Mouse (Mus musculus): ENCODE results near the gene Borcs5.

Gene Borcs5

DNA sequence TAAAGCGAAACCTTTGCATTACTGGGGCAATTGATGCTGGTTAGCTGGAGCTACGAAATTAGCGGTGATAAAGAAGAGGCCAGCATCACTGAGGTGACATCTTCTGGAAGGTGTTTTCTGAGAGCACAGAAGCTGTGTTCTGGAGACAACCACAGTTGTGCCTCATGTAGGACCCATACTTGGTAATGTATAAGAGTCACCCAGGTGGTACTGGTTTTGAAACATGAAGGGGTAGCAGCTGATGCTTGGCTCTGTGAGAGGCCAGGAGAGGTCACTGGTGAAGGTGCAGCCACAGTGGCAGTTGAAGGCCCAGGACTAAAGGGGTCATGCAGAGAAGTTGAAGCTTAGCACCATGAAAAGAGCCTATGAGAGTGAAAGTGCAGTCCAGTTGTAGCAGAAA is at the start of gene Borcs5:
TSS of gene Borcs5 (plus strand) at position 301 of the 400 bp plus-strand sequence.
- no peak for DNase-seq (ENCODE audit: low spot score in 2 of 2)

DNA sequence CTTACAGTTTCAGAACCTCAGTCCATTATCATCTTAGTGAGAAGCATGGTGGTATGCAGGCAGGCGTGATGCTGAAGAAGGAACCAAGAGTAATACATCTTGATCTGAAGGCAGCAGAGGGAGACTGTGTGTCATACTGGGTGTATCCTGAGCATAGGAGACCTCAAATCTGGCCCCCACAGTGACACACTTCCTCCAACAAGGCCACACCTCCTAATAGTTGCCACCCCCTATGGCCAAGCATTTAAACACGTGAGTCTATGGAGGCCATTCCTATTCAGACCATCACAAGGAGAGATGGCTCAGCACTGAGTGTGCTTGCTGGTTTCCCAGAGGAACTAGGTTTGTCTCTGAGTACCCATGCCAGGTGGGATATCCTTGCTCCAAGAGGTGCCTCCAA is 47.7 kb upstream of the Borcs5 start:
- no peak for DNase-seq (ENCODE audit: low spot score in 2 of 2)

DNA sequence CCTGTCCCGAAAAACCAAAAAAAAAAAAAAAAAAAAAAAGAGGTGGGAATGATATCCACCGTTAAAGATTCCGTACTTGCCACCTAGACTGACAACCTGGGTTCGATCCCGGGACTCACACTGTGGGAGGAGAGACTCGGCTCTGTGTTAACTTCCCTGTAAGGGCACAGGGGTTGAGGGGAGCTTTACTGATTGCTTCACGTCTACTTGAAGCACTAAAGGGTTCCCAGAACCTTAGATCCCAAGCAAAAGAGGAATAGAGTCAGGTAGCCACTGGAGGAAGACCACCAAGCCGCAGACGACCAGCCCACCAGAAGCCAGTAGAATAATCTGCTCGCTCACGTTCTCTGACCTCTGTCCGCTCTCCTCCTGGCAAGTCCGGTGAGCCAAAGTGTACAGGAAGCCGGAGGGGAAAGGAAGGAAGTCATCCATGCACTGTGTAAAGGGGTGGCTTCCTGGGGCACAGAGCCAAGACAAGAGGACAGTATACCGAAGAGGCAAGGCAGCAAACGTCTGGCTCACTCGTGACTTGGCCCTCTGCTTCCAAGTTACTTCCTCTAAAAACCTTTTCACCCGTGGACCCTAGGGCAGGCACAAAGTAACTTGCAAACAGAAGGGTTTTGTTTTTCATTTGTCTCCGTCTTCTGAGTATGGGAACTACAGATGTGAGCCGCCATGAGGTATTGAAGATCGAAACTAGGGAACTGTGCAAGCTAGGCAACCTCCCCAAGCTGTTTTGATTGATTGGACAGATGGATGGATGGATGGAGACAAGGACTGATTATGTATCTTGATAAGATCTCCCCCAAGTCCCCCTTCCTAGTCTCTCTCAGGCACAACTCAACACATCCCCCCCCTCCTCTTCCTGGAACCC is 44.5 kb upstream of the Borcs5 start:
- no peak for DNase-seq (ENCODE audit: low spot score in 2 of 2)

DNA sequence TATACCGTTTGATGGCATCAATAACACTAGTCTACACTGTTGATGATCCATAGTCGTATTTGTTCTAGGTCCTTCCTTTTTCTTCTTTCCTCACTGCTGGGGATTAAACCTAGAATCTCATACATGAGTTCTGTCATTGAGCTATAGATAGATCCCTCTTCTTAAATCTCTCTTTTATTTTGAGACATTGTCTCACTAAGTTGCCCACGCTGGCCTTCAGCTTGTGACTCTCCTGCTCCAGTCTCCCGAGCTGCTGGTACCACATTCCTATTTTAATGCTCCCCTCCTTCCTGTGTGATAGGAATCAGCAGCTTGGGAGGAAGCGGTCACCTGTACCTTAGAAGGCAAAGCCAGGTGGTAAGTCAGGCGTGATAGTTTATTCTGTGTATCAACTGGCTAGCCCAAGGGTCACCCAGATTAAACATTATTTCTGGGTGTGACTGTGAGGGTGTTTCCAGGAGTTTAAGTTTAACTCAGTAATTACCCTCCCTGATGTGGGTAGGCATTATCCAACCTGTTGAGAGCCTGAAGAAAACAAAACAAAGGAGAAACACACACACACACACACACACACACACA is 41.6 kb upstream of the Borcs5 start:
- no peak for DNase-seq (ENCODE audit: low spot score in 2 of 2)

GRCm38 (mm10) chr6:134599239-134599638 is 40.1 kb upstream of the Borcs5 start:
- DNase-seq (ENCODE audit: low spot score in 2 of 2): no peak

GRCm38 (mm10) chr6:134601130-134601529 is 38.2 kb upstream of the Borcs5 start:
- DNase-seq (ENCODE audit: low spot score in 2 of 2): no peak

DNA sequence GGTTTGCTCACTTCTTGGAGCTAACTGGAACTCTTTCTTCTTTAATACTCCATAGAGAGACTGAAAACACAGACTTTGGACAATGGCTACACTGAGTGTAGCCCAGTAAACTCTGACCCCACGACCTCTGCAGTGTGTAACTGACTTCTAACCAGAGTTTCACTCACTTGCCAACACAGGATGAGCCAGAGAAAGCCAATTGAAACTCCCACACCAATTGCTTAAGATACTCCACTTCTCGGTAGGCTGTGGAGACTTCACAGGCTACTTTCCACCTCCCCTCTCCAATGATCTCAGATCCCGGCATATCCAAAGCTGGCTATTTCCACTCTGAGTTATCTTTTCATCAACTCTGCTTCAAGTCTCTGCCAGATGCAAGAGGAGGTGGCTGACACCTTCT is 37.5 kb upstream of the Borcs5 start:
- DNase-seq (ENCODE audit: low spot score in 2 of 2): no peak

DNA sequence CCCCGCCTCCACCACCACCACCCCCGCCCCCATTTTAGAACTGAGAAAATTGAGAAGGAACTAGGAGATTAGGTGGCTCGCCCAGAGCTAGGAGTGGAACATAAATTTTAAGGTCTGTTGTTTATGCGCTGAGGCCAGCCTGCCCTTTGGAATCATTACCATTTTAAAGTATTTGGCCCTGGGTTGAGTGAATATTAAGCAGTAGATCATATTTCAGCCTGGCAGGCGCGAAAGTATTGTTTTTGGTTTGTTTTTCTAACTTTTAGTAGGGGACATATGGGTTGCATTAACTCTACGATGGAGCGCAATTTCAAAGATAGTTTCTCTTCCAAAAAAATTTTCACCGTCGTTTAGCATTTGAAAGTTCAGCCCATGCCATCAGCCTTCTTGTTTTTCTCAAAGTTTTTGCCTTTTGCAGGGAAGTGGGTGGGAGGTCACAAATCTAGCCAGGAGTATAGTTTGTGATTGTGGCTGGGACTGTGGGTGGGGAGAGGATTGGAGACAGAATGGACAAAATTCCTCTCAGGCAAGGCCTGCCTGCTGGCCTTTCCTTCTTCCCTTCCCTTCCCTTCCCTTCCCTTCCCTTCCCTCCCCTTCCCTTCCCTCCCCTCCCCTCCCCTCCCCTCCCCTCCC is 36.8 kb upstream of the Borcs5 start:
- DNase-seq (ENCODE audit: low spot score in 2 of 2): no peak

DNA sequence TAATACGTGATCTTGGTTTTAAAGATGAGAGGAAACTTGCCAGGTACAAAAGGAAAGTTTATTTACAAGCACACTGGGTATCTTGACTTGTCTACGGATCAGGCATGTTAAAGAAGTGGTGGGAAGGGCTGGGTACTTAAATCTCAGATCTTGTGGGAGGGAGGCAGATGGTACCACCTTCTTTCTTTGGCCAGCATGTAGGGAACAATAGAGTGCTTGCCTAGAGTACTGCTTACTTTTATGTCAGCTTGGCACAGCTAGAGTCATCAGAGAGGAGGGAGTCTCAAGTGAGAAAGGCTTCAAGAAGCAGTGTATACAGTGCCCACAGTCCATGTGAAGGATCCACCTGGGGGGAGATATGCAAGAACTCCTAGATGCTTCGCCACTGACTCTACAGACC is 34.1 kb upstream of the Borcs5 start:
- DNase-seq (ENCODE audit: low spot score in 2 of 2): no peak

DNA sequence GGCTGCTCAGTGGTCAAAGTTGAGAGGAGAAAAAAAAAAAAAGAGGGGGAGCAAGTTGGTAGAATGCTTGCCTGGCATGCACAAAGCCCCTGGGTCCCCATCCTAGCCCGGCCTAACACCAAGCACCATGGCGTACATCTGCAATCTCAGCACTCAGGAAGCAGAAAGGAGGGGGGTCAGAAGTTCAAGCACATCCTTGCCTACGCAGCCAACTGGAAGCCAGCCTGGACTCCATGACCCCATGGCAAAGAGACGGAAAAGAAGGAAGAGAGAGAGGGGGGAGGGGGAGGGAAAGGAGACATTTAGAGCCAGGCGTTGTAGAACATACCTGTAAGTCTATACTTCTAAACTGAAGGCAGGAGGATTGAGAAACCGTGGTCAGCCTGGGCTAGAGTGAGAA is 32.8 kb upstream of the Borcs5 start:
- no peak for DNase-seq (ENCODE audit: low spot score in 2 of 2)

- no peak for DNase-seq (ENCODE audit: low spot score in 2 of 2)
Measured at GRCm38 (mm10) chr6:134606949-134607746, 32.2 kb upstream of the Borcs5 start.

DNA sequence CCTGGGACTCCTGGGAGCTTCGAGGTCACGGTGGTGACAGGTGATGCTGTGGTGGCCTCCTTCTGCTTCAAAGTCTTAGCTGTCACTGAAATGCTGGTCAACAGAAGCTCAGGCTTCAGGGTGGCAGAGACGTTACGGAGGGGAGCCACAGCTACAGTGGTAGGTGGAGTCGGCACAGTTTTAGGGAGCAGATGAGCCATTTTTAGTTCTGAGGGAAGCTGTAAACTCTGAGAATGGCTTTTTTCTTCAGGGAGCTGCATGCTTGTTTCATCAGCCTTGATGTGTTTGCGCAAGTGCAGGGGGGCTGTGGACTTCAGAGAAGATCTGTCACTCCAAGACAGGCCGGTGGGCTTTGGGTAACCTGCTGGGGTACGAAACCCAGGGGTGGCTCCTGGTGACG is 28.9 kb upstream of the Borcs5 start:
- no peak for DNase-seq (ENCODE audit: low spot score in 2 of 2)

GRCm38 (mm10) chr6:134611896-134612295 is 27.4 kb upstream of the Borcs5 start:
- no peak for DNase-seq (ENCODE audit: low spot score in 2 of 2)

GRCm38 (mm10) chr6:134614322-134614721 is 25.0 kb upstream of the Borcs5 start:
- DNase-seq (ENCODE audit: low spot score in 2 of 2): no peak

GRCm38 (mm10) chr6:134614723-134615648 is 24.3 kb upstream of the Borcs5 start:
- peak; percentile 76 to 86 for DNase-seq (ENCODE audit: low spot score in 2 of 2)

- no peak for DNase-seq (ENCODE audit: low spot score in 2 of 2)
Measured at GRCm38 (mm10) chr6:134617589-134617988, 21.7 kb upstream of the Borcs5 start.

DNA sequence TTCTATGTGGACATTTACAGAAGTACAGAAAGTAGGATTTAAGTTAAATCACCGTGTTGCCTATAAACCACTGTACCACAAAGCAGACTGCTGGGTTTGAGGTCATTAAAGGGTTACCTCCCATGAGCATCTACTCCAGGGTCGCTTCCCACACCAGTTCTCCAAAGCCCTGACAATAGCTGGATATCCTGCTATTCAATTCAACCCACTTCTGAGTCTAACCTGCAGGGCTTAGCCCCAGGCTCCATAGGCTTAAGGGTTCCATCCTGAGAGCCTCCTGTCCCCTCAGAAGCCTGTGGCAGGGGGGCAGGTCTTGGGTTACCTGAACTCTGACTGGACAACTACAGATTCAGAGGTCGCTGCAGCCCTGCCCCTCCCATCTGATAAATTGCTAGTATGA is 19.2 kb upstream of the Borcs5 start:
- no peak for DNase-seq (ENCODE audit: low spot score in 2 of 2)

- DNase-seq (ENCODE audit: low spot score in 2 of 2): peak; percentile 45 to 53
Measured at GRCm38 (mm10) chr6:134620846-134621551, 18.3 kb upstream of the Borcs5 start.

DNA sequence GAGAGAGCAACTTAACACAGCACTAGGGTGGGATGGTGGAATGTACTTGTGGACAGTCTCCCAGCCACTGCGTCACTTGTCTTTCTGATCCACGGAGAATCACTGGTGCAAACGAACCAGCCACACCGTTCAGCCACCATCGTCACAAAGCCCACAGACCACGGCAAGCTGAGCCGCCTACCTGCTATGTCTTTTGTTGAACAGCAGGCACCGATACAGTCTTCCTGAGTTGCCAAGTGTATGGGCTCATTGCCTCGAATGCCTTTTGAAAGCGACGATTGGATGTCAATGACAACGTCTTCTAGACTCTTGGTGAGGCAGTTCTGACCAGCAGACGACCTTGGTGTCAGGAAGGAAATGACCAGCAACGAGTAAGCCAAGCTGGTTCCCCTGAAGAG is 17.8 kb upstream of the Borcs5 start:
- no peak for DNase-seq (ENCODE audit: low spot score in 2 of 2)

DNA sequence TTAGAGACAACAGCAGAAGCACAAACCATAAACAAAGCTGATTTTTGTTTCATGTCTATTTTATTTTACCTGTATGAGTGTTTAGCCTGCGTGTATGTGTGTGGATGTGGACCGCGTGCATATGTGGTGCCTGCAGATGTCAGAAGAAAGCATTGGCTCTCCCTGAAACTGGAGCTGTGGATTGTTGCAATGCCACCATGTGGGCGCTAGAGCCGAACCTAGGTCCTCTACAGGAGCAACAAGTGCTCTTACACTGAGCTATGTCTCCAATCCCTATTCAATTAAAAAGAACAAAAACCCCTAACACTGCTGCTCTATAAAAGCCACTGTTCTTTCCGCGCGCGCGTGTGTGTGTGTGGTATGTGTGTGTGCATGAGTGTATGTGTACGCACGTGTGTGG is 13.9 kb upstream of the Borcs5 start:
- DNase-seq (ENCODE audit: low spot score in 2 of 2): no peak

Measured in frontal cortex, postnatal 25 days (tissue).